Mouse (Mus musculus) stomach, postnatal 0 days (tissue): Measurements from ENCODE around the gene Mapk7.

Experiments used
- CTCF ChIP-seq: IDR thresholded peaks from 2 replicates; pipeline ENCODE4 v1.5.1; 2016; ENCODE audit warnings: antibody characterized with exemption, low read depth, mild to moderate bottlenecking, moderate library complexity
- EP300 ChIP-seq: optimal IDR thresholded peaks from 2 replicates; pipeline ENCODE3; 2016; ENCODE audit warnings: antibody characterized with exemption

DNA sequence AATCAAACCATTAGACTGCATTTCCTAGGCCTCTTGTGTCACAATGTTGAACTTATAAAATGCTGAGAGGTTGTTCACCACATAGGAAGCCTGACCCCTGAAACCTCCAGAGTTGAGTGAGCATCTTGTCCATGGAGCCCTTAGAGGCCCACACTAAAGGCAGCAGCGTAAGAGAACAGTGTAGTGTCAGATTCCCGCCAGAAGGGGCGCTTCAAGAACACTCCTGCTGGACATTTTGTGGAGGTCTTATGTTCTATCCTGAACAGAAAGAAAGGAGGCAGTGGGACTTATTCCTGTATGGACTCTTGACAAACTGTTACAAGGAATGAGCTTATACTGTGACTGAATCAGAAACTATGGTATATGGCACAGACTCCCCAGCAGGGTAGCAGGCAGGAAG, 20.7 kb upstream of the Mapk7 start:
- TF ChIP-seq CTCF (peak; percentile 74), EP300 (no peak)
